Mouse (Mus musculus) intestine, embryonic 16.5 days (tissue): Measurements from ENCODE around the gene Gatad2b. TPM values are rescaled to one million over a fixed set of nuclear protein-coding genes. Genes with fewer than 3 reads are reported as not detected.
"Not testable (repeated sequence)": the region's sequence is repeated elsewhere in the genome, so short reads cannot be mapped to it uniquely, and the experiment has no call there.

Experiments
- ATAC-seq: fragments of 200-750 bp; cut with Nextera tagmentation; 2 replicates; pipeline ENCODE4 v1.8.0; 2017; ENCODE audit warnings: moderate TSS enrichment, moderate library complexity
- H3K27ac ChIP-seq: fragments of 300-500 bp; sonication (generic); 2 replicates; pipeline ENCODE4 v1.5.1; 2014; ENCODE audit warnings: mild to moderate bottlenecking, low read length
- H3K27me3 ChIP-seq: fragments of 300-500 bp; sonication (generic); replicated peaks from 2 replicates; pipeline ENCODE4 v1.6.1; 2014; ENCODE audit warnings: low read length, control low read depth, mixed read lengths; ENCODE audit not compliant: control insufficient read depth, insufficient read depth
- H3K36me3 ChIP-seq: fragments of 300-500 bp; sonication (generic); 2 replicates; pipeline ENCODE4 v1.6.1; 2014; ENCODE audit warnings: low read length, control low read depth; ENCODE audit not compliant: control insufficient read depth, insufficient read depth
- H3K4me1 ChIP-seq: fragments of 300-500 bp; sonication (generic); 2 replicates; pipeline ENCODE4 v1.6.1; 2014; ENCODE audit warnings: low read length, control low read depth, mixed read lengths; ENCODE audit not compliant: control insufficient read depth, insufficient read depth
- H3K4me2 ChIP-seq: fragments of 300-500 bp; sonication (generic); 2 replicates; pipeline ENCODE4 v1.6.1; 2014; ENCODE audit warnings: low read depth, low read length, control low read depth
- H3K4me3 ChIP-seq: fragments of 300-500 bp; sonication (generic); 2 replicates; pipeline ENCODE4 v1.5.1; 2014; ENCODE audit warnings: mild to moderate bottlenecking, low read length
- H3K9ac ChIP-seq: fragments of 300-500 bp; sonication (generic); 2 replicates; pipeline ENCODE4 v1.6.1; 2014; ENCODE audit warnings: low read depth, low read length
- H3K9me3 ChIP-seq: fragments of 300-500 bp; sonication (generic); 2 replicates; pipeline ENCODE4 v1.6.1; 2016; ENCODE audit warnings: low read length, control low read depth; ENCODE audit not compliant: control insufficient read depth
- WGBS: fragments of 180-500 bp; shearing (Covaris S2); extraction: QIAGEN DNeasy Blood & Tissue Kit; methylation state at CpG from one replicate; pipeline ENCODE4 v1.1.7; 2014; 5-methylcytosine and 5-hydroxymethylcytosine counted together
- polyA plus RNA-seq: library from polyadenylated mRNA; unstranded; fragments of >200 nt; fragmentation: Nextera tagmentation; extraction: Ambion mirVana; gene quantifications from 2 replicates; pipeline ENCODE4 v1.2.1, GENCODE M21; 2015

Gatad2b gene
- polyA plus RNA-seq, 1 experiment from 2014 or later, result 8.9 TPM

- peaks cover 6% of the 10 kb centered on the region; the same call in 1 of the 2 replicates for H3K36me3 ChIP-seq
- no peaks in the 10 kb centered on the region for H3K9me3 ChIP-seq
- H3K4me2 ChIP-seq, result no peak overlapping the region
- no peak for ATAC-seq
- WGBS, result 92% methylated on average over 11 of the region's 11 CpGs
- no peak overlapping the region for H3K27ac ChIP-seq
- no peak overlapping the region for H3K9ac ChIP-seq
- no peaks in the 10 kb centered on the region for H3K27me3 ChIP-seq
- H3K4me1 ChIP-seq, result no peaks in the 10 kb centered on the region
- no peak overlapping the region for H3K4me3 ChIP-seq
These were observed 17.7 kb upstream of the Gatad2b start for GRCm38 (mm10) chr3:90275286-90275685.

GRCm38 (mm10) chr3:90276858-90277257 lies 16.1 kb upstream of the Gatad2b start:
- Histone ChIP-seq H3K27me3 (no peaks in the 10 kb centered on the region), H3K4me1 (no peaks in the 10 kb centered on the region), H3K36me3 (peaks cover 9% of the 10 kb centered on the region; the same call in 1 of the 2 replicates), H3K9ac (no peak overlapping the region), H3K4me2 (no peak overlapping the region), H3K9me3 (no peaks in the 10 kb centered on the region), H3K27ac (no peak overlapping the region), H3K4me3 (no peak overlapping the region)
- 52% methylated on average over 16 of the region's 16 CpGs for WGBS
- no peak for ATAC-seq

DNA sequence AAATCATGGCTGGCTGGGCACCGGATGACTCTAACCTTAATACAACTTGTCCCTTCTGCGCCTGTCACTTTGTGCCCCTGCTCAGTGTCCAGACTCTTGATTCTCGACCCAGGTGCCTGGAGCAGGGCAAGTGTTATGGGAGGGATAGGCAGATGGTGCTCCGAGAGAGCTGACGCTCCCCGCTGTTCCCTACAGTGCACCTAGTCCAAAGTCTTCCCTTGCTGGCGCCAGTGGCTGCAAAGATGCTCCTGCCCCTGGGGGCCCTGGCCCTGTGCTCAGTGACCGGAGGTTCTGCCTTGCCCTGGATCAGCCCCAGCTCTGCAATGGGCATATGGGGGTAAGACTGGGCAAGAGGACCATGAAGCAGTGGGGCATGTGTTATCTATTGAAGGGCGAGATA lies 15.2 kb upstream of the Gatad2b start:
- Histone ChIP-seq H3K9ac (no peak overlapping the region), H3K4me1 (no peaks in the 10 kb centered on the region), H3K27me3 (no peaks in the 10 kb centered on the region), H3K36me3 (peaks cover 9% of the 10 kb centered on the region; the same call in 1 of the 2 replicates), H3K9me3 (no peaks in the 10 kb centered on the region), H3K4me2 (no peak overlapping the region), H3K4me3 (no peak overlapping the region), H3K27ac (no peak overlapping the region)
- 85% methylated on average over 9 of the region's 9 CpGs for WGBS
- ATAC-seq, result no peak

- no peak overlapping the region for H3K4me2 ChIP-seq
- 91% methylated on average over 10 of the region's 10 CpGs for WGBS
- peaks cover 9% of the 10 kb centered on the region; the same call in 1 of the 2 replicates for H3K36me3 ChIP-seq
- H3K27ac ChIP-seq, result no peak overlapping the region
- ATAC-seq, result no peak
- H3K4me3 ChIP-seq, result no peak overlapping the region
- H3K9ac ChIP-seq, result no peak overlapping the region
- H3K4me1 ChIP-seq, result no peaks in the 10 kb centered on the region
- no peaks in the 10 kb centered on the region for H3K9me3 ChIP-seq
- H3K27me3 ChIP-seq, result no peaks in the 10 kb centered on the region
These were observed 14.8 kb upstream of the Gatad2b start for GRCm38 (mm10) chr3:90278211-90278610.

DNA sequence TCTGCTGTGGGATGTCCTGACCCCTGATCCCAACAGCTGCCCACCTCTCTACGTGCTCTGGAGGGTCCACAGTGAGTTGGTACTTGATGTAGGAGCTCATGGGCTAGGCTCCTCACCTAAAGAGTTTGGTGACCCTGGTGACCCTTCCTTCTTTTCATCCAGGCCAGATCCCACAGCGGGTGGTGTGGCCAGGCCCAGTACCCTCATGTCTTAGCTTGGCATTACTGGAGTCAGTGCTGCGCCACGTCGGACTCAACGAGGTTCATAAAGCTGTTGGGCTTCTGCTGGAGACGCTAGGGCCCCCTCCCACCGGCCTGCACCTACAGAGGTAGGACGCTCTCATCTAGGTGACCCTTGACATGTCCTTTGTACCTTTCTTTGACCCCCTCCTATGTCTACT lies 13.8 kb upstream of the Gatad2b start:
- Histone ChIP-seq H3K9me3 (no peaks in the 10 kb centered on the region), H3K36me3 (peaks cover 9% of the 10 kb centered on the region; the same call in 1 of the 2 replicates), H3K4me1 (no peaks in the 10 kb centered on the region), H3K27me3 (no peaks in the 10 kb centered on the region), H3K9ac (no peak overlapping the region), H3K4me3 (no peak overlapping the region), H3K4me2 (no peak overlapping the region), H3K27ac (no peak overlapping the region)
- no peak for ATAC-seq
- 91% methylated on average over 9 of the region's 9 CpGs for WGBS

DNA sequence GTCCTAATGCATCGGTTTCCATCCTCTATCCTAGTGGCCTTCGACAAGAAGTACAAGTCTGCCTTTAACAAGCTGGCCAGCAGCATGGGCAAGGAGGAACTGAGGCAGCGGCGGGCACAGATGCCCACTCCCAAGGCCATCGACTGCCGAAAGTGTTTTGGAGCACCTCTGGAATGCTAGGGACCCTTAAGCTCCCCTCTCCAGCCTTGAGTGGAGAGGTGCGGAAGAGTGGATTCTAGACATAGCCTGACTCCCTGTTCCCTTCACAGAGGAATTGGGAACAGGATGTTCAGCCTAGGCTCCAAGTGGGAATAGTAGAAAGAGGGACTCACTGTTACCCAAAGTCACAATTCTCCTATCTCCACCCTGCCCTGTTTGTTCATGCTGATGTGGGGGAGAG lies 13.2 kb upstream of the Gatad2b start:
- H3K4me1 ChIP-seq, result no peaks in the 10 kb centered on the region
- no peak overlapping the region for H3K9ac ChIP-seq
- H3K27ac ChIP-seq, result no peak overlapping the region
- H3K4me3 ChIP-seq, result no peak overlapping the region
- no peaks in the 10 kb centered on the region for H3K9me3 ChIP-seq
- no peak overlapping the region for H3K4me2 ChIP-seq
- WGBS, result 97% methylated on average over 7 of the region's 7 CpGs
- H3K36me3 ChIP-seq, result peaks cover 9% of the 10 kb centered on the region; the same call in 1 of the 2 replicates
- no peak for ATAC-seq
- no peaks in the 10 kb centered on the region for H3K27me3 ChIP-seq

- Histone ChIP-seq H3K4me3 (no peak overlapping the region), H3K9me3 (no peaks in the 10 kb centered on the region), H3K27me3 (no peaks in the 10 kb centered on the region), H3K4me2 (no peak overlapping the region), H3K27ac (no peak overlapping the region), H3K4me1 (no peaks in the 10 kb centered on the region), H3K36me3 (peaks cover 9% of the 10 kb centered on the region; the same call in 1 of the 2 replicates), H3K9ac (no peak overlapping the region)
- 85% methylated on average over 9 of the region's 9 CpGs for WGBS
- ATAC-seq, result no peak
These were observed 12.3 kb upstream of the Gatad2b start for GRCm38 (mm10) chr3:90280708-90281107.

DNA sequence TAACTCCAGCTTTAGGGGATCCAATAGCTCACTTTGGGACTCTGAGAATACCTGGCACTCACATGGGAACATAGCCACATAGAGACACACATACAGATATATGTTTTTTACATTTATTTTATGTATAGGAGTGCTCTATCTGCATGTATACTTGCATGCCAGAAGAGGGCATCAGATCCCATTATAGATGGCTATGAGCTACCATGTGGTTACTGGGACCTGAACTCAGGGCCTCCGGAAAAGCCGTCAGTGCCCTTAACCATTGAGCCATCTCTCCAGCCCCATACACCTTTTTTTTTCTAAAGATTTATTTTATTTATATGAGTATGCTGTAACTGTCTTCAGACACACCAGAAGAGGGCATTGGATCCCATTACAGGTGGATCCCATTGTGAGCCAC lies 8.8 kb upstream of the Gatad2b start:
- H3K4me3 ChIP-seq, result no peak overlapping the region
- no peaks in the 10 kb centered on the region for H3K4me1 ChIP-seq
- WGBS, result 99% methylated on average over 2 of the region's 2 CpGs
- no peak overlapping the region for H3K9ac ChIP-seq
- no peak overlapping the region for H3K27ac ChIP-seq
- no peak overlapping the region for H3K4me2 ChIP-seq
- H3K9me3 ChIP-seq, result no peaks in the 10 kb centered on the region
- ATAC-seq, result no peak
- H3K27me3 ChIP-seq, result no peaks in the 10 kb centered on the region
- peaks cover 3% of the 10 kb centered on the region; the same call in 1 of the 2 replicates for H3K36me3 ChIP-seq

DNA sequence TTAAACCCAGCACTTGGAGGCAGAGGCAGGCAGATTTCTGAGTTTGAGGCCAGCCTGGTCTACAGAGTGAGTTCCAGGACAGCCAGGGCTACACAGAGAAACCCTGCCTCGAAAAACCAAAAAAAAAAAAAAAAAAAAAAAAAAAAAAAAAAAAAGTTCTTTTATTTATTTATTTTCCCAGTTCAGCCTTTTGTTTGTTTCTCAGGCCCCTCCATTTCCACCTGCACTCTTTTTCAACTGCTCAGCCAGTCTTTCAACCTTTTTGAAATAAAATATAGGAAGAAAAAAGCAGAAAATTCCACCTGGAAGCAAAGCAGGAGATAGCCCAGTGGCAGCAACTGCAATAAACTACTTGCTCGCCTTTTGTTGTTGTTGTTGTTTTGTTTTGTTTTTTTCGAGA lies 3.6 kb upstream of the Gatad2b start:
- not testable (repeated sequence) for ATAC-seq, H3K4me2 ChIP-seq, H3K36me3 ChIP-seq, H3K27me3 ChIP-seq, H3K4me1 ChIP-seq, H3K9ac ChIP-seq, H3K27ac ChIP-seq, H3K9me3 ChIP-seq, H3K4me3 ChIP-seq
- 56% methylated on average over 2 of the region's 3 CpGs for WGBS

DNA sequence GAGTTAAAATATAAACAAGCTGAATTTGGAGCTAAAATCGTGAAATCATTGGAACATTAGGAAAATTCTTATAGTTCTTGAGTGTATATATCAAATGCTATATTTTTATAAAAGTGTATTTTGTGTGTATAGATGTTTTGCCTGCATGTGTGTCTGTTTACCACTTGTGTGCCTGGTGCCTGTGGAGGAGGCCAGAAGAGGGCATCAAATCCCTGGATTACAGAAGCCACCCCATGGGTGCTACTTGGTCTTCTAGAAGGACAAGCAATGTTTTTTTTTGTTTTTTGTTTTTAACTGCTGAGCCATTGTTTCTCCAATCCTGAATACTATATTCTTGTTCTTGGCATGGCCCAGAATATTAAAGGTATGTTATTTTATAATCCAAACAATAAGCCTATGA lies 2.4 kb upstream of the Gatad2b start:
- H3K4me2 ChIP-seq, result no peak overlapping the region
- H3K4me1 ChIP-seq, result peaks cover 10% of the 10 kb centered on the region
- H3K27me3 ChIP-seq, result no peaks in the 10 kb centered on the region
- WGBS, result 96% methylated on average over 1 of the region's 1 CpGs
- H3K27ac ChIP-seq, result no peak overlapping the region
- no peak overlapping the region for H3K4me3 ChIP-seq
- ATAC-seq, result no peak
- no peaks in the 10 kb centered on the region for H3K9me3 ChIP-seq
- H3K36me3 ChIP-seq, result no peaks in the 10 kb centered on the region
- H3K9ac ChIP-seq, result no peak overlapping the region
